Mouse (Mus musculus): ENCODE data around the gene Arhgap15.
A peak's percentile ranks its signal among the peaks of the same experiment; 100 is the strongest.
"Not testable (repeated sequence)": the region's sequence is repeated elsewhere in the genome, so short reads cannot be mapped to it uniquely, and the experiment has no call there.

Arhgap15 gene

DNA sequence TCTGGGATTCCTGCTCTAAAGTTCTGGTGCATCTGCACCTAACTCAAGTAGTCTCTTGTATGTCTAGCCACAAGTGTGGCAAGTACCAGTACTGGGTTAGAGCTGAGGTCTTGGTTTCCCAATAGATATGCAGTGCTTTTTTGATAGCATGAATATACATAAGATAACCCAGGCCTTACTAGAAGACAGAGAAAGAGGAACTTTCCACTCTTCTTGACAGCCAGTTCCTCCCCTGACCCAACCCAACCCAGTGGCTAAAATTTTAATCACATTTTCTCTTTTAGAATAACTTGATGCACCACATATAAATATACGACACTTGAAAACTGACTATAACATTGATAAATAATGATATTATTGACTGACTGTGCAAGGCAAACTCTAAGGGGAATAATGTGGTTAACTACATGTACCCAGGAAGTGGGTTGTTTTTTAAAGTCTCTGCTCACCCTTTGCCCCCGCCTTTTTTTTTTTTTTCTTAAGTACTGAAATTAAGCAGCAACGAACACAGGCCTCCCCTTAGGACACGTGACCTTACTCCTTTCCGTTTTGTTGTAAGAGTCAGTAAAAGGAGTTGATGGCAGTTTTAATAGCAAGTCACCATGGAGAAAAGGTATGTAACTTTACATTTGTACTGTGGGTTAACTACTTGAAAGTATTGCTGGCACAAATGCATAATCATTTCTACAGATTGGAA is at the start of gene Arhgap15:
Gene Arhgap15, plus strand, starts transcription at position 538 of the 697 bp plus-strand sequence.
- DNase-seq (ENCODE audit: low read depth in 1 of 2, low spot score in 2 of 2): no peak

DNA sequence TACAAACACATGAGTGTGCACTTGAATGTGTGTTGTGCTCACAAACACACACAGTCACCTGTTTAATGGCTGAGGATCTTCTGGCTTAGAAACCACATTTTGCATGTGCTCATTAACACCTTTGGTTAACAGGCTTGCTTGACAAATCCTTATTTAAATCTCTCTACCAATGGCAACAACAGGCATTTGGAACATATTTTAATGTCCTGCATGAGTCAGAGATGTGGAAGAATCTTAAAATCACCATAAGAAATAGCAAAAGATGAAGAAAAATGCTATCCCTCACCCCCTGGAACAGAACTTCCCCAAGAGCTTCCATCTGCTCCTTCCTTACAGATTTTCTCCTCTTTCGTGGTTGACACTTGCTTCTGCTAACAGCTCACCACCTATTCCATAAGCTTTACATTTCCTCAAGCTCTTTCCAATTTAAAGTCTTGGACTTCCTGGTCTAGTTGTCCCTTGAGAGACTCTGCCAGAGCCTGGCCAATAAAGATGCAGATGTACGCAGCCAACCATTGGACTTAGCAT is 35.9 kb upstream of the Arhgap15 start:
- no peak for DNase-seq (ENCODE audit: low read depth in 1 of 2, low spot score in 2 of 2)

DNA sequence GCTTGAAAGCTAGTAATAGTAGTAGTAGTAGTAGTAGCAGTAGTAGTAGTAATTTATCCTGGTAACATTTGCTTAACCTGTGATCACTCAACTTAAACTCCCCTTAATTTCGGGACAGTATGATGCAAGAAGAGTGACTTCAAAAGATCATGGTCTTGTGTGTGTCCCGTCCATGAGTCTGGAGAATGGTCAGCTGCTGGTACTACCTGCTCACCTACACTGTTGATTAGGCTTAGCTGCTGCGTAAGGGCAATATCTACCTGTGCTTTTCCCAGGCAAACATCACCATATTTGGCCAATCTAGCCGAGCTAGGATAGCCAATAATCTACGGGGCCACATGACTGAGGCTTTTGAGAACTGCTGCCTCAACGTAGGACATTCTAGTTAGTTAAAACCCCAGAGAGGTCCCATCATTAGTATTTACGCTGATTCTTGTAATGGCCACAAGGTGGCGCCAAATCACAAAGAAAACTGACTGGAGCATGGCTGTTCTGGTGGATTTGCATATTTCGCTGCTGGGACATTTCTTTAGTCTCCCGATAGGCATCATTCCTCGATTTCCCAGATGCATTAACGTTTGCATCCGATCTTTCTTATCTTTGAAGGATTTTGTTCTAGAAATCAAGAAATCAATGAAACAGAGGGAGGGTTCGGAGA is 26.0 kb upstream of the Arhgap15 start:
- DNase-seq (ENCODE audit: low read depth in 1 of 2, low spot score in 2 of 2): peak; percentile 17 to 33

DNA sequence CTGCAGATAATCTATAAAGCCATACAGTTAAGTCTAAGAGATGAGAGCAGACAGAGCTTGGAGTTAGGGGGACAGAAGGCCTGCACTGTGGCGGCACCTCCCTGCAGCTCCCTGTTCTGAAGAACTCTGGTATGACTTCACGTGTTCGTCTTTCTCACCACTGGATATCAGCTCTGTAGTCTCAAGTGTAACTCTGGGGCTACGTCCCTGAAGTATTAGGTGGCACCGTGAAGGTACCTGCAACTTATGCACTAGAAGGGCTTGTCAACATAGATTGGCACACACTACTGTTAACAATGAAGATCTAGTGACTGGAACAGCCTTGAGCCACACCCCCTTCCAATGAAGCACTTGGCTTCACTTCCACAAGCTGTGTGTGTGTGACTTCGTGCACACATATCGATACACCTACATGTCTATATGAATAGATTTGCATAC is 25.5 kb upstream of the Arhgap15 start:
- no peak for DNase-seq (ENCODE audit: low read depth in 1 of 2, low spot score in 2 of 2)

DNA sequence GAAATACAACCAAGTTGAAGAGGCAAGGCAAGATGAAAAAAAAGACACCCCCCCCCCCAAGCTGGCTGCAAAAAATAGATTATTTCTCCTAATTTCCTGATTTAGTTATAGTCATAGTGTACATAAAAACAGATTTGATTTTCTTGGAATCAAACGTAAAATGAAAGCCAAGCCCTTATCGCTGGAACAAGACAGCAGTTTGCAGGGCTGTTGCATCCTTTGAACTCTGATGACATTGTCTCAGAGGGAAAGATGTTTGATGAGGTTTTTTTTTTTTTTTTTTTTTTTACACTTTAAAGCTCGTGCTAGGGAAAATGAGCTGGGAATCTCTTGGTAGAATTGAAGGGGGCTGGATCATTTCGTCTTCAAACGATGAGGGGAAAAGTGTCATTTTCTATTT is 21.4 kb upstream of the Arhgap15 start:
- DNase-seq (ENCODE audit: low read depth in 1 of 2, low spot score in 2 of 2): no peak

DNA sequence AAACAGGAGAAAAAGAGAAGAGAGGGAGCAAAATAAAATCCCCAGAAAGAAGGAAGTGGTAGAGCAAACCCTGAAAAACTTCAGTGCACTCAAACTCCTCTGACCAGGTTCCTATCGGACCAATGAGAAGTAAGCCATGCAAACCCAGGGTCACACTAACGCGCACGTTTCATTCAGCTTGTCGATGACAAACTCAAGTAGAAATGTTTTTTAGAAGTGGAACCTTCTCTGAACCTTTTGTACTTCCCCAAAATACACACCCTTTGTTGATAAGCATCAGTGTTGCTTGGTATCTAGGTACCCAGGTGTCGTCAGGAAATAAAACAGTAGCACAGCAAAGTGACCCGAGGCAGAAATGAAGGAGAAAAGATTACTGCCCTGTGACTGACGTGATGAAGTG is 20.9 kb upstream of the Arhgap15 start:
- no peak for DNase-seq (ENCODE audit: low read depth in 1 of 2, low spot score in 2 of 2)

DNA sequence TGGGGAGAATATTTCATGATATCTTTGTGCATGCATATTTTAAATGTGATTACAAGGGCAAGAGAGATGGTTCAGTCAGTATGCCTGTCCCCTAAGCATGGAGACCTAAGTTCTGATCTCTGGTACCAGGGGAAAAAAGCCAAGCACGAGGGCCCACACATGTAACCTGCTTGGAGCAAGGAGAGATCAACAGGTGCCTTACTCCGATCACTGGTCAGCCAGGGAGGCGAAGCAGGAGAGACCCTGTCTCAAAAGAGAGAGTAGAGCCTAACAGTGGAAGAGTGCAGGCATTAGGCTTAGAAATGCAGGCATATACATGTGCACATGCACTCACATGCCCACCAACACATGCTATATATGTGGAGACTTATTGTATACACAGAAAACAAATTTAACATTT is 19.8 kb upstream of the Arhgap15 start:
- DNase-seq (ENCODE audit: low read depth in 1 of 2, low spot score in 2 of 2): no peak

DNA sequence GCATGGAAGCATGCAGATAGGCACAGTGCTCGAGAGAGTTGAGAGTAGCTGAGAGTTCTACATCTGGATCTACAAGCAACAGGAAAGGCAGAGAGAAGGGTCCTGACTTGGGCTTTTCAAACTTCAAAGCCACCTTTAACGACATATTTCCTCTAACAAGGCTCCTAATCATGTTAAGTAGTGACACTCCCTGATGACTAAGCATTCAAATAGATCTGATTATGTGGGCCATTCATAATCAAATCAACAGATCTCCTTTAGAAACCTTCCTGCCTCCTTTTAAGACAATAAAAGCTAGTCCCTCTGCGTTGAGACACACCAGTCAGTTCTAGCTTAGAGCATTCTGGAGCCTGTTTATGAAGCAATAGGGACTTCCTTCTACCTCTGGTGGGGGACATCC is 16.2 kb upstream of the Arhgap15 start:
- DNase-seq (ENCODE audit: low read depth in 1 of 2, low spot score in 2 of 2): no peak

DNA sequence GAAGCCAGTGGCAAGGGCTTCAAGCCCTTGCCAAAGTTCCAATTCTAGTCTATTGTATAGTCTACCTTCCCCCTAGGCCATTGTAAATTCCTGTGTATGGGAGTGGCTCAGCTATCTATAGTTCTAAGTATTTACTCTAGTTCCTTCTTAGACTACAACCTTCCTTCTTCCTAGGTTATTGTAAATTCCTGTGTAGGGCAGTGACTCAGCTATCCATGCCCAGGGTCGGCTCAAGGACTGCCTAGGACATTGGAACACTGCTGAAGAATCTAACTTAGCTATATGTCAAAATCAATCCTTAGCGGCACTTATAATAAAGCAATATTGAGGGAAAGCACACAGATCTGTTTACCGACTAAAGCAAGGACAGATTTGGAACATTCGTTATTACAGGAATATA is 13.6 kb upstream of the Arhgap15 start:
- not testable (repeated sequence) for DNase-seq (ENCODE audit: low read depth in 1 of 2, low spot score in 2 of 2)

DNA sequence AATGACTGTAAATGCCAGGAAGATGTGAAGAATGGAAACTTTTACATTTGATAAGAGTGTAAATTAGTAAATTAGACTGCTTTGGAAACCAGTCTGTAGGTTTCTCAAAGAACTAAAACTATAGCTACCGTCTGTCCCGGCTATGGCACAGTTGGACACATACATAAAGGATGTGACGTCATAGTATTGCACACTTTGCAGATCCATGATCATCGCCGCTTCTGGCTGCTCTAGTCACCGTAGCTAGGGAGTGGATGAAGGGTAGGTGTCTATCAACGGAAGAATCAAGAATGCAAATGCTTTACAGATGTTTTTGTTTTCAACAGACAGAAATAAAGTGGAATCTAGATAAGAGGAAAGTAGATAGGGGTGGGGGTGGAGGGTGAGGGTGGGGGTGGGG is 11.1 kb upstream of the Arhgap15 start:
- DNase-seq (ENCODE audit: low read depth in 1 of 2, low spot score in 2 of 2): no peak

DNA sequence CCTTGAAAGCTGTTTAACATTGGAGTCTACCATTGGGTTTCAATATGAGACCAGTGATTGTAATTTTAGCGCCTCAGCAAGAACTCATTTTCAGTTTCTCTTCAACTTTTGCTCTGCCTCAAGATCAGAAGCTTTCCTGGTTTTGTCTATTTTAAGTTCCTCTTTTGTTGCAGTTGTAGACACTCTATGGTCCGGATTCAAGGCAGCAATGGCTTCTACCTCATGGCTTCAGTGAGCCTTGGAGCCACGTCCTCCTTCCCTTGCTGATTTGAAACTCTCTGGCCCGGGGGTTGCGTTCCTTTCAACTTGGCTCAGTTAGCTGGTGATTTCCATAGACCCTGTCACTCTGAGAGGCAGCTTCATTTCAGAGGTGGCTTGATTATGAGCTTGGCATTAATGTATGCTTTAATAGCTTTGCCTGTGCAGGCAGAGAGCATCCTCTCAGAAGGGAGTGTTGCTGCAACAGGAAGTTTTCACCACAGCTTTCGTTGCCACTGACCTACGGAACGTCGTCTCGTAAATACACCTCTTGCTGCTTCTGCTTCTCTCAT is 10.0 kb upstream of the Arhgap15 start:
- peak in 1 of 2 experiments; percentile 48 for DNase-seq (ENCODE audit: low read depth in 1 of 2, low spot score in 2 of 2)

DNA sequence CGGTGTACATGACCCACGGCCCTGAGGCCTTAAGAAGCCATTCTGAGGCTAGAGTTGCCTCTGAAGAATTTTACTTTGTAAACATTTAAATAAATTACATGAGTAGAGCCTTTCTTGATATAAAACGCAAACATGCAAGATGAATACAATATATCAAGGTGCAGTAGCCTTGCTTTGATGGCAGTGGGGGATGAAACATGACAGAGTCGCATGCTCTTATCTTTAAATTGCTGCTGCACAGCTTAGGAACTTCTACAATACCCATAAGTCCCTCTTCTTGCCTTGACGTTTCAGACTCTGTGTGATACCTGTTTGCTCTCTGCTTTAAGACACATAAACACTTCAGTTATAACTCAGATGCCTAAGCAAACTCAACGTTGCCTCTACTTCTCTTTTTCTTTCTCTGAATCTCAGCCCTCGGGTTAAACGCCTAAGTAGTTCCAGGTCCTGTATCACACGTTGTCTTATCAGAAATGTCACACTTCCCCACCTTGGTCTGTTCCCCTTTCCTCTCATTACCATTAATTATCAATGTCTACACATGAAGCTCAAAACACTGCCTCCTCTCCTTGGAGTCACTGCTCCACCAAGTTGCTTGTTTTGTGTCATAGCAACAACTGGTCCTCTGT is 9.3 kb upstream of the Arhgap15 start:
- DNase-seq (ENCODE audit: low read depth in 1 of 2, low spot score in 2 of 2): no peak

DNA sequence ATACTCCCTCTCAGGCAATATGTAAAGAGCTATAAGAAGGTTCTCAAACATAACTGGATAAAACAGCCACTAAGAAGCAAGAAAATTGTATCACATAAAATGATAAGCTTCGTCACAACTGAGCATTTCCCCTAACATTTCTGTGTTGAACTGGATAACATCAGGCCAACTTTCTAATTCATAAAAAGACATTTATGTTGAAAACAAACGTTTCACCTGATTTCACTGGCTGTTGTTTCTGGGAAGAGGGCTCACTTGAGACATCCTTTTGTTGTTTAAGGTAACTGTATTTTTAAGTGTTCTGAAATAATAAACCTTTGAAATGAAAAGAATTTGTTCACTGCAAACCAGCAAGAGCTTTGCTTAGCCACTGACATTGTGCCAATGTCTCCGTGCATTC is 697 bp downstream of the Arhgap15 start:
- no peak for DNase-seq (ENCODE audit: low read depth in 1 of 2, low spot score in 2 of 2)

DNA sequence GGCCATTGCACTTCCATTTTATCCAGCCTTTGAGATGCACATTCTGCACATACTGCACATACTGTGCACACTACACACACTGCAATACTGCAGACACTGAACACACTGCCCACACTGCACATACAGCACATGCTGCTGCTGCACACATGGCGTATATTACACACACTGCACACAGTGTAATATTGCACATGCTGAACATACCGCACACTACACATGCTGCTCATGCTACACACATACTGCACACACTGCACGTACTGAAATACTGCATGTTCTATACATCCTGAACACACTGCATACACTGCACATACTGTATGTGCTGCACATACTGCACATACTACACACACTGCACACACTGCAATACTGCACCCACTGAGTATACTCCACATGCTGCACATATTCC is 7.3 kb downstream of the Arhgap15 start:
- DNase-seq (ENCODE audit: low read depth in 1 of 2, low spot score in 2 of 2): no peak

DNA sequence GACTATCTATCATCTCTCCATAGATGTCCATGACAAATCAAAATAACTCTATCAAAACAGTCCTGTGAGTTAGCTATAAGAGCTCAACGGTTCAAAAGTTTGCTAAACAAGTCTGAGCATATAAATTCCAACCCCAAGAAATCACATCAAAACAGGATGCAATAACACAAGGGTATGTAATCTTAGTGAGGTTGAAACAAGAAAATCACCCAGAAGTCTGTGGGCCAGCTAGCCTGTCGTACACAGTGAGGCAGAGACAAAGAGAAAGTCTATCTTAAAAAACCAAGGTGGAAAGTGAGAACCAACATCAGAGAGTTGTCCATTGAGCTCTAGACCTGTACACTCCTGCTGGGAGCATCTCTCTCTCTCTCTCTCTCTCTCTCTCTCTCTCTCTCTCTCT is 8.0 kb downstream of the Arhgap15 start:
- no peak for DNase-seq (ENCODE audit: low read depth in 1 of 2, low spot score in 2 of 2)

DNA sequence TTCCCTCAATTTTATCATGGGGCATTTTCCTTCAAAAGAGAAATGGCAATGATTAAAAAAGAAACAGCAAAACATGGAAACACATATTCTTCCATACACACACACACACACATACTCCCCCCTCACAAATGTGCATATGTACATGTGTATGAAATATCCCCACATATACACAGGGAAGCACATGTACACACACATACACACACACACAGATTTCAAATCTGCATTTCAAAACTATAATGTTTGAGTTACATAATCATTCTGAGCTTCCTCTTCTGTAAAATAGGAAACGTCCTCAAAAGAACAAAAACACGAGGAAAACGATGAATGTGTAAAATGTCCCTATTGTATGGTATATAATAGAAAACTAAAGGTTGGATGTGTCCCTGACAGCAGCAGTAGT is 13.1 kb downstream of the Arhgap15 start:
- DNase-seq (ENCODE audit: low read depth in 1 of 2, low spot score in 2 of 2): no peak

DNA sequence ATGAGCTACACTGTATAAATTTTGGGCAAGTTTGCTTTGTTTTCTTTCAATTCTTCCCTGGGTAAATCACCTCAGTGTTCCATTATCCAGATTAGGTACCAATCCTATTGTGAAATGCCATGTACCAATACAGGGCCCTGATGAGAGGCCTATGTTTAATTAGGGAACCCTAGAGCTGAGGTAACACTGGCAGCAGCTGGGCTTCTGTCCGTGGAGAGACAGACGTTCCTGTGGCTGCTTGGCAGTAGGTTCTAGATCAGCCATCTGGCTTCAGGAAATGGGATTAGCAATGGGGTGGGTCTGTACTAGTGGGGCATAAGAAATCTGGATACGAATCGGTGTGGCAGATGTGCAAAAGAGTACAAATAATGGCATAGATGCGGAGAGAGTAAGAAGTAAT is 14.7 kb downstream of the Arhgap15 start:
- DNase-seq (ENCODE audit: low read depth in 1 of 2, low spot score in 2 of 2): no peak

DNA sequence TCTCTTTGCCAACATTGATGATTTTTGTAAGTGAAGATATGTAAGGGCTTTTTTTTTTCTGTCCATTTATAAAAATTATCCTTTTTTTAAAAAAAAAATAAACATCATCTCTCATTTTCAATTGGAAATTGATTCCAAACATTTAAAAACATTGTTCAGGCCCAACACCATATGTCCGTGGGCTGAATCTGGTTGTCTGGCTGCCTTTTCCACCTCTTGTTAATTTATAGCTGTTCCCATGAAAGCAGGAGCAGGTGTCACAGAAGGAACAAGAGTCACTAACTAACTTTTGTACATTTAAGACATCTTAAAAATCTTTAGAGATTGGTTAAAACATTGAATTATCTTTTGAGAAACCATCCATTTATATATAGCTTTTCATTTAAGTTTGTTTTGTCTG is 15.8 kb downstream of the Arhgap15 start:
- no peak for DNase-seq (ENCODE audit: low read depth in 1 of 2, low spot score in 2 of 2)

DNA sequence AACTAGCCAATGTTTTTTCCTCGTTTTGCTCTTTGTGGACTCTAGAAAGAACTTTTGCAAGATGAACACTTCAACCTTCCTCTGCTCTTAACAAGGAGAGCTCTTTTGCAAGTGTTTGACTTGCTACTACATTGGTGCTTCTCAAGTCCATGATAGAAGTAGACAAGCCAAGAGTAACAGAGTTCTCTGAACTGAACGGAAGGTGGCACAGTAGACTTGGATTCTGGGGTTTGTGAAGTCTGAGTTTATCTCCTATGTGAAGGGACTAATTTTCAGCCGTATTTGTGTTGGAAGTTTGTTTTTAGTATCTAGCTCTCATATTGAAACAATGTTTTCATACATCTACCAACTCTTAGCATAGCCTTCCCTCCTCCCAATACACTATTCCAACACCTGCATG is 17.6 kb downstream of the Arhgap15 start:
- DNase-seq (ENCODE audit: low read depth in 1 of 2, low spot score in 2 of 2): no peak

DNA sequence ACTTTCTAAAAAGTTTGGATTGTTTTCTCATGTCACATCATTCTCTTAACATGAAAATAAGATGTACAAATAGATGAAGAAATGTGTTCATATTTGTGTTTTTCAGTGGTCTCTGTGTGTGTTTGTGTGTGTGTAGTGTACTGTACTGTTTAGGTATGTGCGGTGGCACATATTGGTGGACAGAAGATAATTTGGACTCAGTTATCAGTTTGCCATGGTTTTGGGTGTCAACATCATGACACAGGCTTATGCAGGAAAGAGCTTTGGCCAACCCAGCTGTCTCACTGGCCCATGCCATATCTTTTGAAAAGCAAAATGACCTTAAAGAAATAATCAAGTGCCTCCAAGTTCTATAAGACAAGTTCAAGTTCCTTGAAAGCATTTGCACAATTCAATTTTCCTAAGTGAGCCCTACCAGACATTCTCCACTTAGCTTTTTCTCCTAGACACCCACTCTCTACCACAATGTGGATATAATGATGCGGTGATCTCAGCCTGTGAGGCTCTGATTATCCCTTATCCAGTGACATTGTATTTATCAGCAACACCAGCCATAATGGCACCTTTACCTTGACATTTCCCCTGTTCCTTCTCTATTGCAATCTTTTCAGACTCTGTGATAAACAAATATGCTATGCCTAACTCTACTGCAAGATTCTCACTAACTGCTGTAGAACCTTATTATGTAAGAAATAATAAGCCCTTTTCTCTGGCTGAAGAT is 21.4 kb downstream of the Arhgap15 start:
- no peak for DNase-seq (ENCODE audit: low read depth in 1 of 2, low spot score in 2 of 2)

DNA sequence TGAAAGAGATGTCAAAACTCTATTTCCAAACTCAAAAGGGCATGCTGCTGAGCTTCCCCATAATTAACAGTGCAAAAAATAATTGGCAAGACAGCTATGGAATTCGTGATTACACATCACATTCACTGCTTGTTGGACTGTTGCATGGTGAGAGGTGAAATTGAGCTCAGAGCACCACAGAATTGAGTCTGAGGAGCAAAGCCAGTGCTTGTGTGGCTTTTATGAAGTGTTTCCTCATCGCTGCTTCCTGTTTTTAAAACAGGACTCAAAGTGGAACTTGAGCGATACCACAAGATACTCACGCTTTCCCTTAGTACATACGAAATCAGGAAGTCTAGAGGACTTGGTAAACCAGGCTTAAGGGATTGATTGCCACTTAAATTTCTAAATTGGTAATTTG is 24.0 kb downstream of the Arhgap15 start:
- DNase-seq (ENCODE audit: low read depth in 1 of 2, low spot score in 2 of 2): peak; percentile 48 to 60
